Mouse (Mus musculus): ENCODE data around the gene Rrn3. TPM values are rescaled to one million over a fixed set of nuclear protein-coding genes. Genes with fewer than 3 reads are reported as not detected.
"Not testable (repeated sequence)": the region's sequence is repeated elsewhere in the genome, so short reads cannot be mapped to it uniquely, and the experiment has no call there.

The Rrn3 gene
- total RNA-seq (2021): 10 to 100 TPM; 47.3 to 49.0 TPM

DNA sequence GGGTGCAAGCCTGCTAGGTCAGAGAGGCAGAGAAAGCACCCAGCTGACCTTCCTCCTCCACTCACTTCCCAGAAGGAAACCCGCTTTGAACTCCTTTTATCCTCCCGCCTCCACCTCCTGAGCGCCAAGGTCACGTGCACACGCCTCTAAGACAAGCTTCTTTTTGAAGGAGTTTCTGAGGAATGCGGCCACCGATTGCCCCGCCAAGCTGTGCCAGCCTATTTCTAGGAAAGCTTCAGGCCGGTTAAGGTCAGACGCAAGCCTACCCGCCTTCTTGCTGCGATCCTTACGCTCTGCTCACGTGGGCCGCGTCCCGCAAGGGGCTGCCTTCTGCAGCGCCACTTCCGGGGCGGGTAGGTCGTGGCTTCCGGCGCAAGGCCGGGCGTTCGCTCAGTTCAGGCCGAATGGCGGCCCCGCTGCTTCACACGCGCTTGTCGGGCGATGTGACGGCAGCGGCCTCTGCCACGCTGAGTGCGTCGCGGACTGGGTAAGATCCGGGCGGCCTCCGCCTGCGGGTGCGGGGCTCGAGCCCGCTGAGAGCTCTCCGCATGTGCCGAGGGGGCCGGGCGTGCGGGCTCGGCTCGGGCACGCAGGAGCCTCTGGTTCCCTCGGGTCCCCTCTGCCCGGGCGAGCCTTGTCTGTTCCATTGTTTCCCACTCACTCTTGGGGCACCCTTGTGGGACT, at the start of gene Rrn3:
Gene Rrn3, plus strand, starts transcription at position 356 of the 684 bp plus-strand sequence.
- DNase-seq (ENCODE audit: low spot score in 2 of 2): peak; percentile 92 to 94
- intact Hi-C loops (cut with DNase I): loop anchor here (2.0 kb wide), 1 partner anchor 26 kb away; no protein-coding TSS in a partner anchor

- intact Hi-C loops (cut with DNase I): loop anchor here (5.0 kb wide), 1 partner anchor 200 kb away; no protein-coding TSS in a partner anchor
- DNase-seq (ENCODE audit: low spot score in 2 of 2): no peak
These were observed 47.7 kb upstream of the Rrn3 start for GRCm38 (mm10) chr16:13732786-13733185.

DNA sequence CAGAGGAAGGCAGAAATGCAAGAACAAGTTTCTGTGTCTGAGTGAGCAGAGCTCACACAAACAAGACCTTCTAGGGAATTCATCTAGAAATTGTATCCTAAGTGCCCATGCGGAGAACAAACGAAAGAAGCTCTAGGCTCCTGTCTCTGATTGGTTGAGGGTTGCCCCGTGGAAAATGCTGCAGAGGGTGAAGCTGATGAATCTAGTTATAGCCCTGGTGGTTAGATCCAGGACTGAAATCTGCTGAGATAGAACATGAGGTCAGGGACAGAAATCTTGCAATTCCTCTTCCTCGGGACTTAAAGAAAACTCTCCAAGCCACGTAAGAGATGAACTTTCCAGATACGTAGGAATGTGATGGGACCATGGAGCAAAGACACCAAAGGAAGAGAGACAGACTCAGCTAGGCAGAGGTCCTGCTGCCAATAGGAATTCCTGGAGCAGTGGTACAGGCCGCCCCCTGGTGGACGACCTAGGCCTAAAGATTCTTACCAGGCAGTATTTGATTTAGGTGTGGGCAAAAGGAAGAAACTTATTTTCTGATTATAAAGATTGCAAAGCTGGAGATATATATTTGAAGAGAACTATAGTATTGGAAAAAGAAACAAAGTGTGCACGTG, 46.9 kb upstream of the Rrn3 start:
- intact Hi-C loops (cut with DNase I): loop anchor here (5.0 kb wide), 1 partner anchor 201 kb away; no protein-coding TSS in a partner anchor
- peak; percentile 75 to 78 for DNase-seq (ENCODE audit: low spot score in 2 of 2)

- no peak for DNase-seq (ENCODE audit: low spot score in 2 of 2)
- intact Hi-C loops (cut with DNase I): no loop called here
These were observed 44.5 kb upstream of the Rrn3 start for GRCm38 (mm10) chr16:13735977-13736376.

GRCm38 (mm10) chr16:13739044-13739443, 41.5 kb upstream of the Rrn3 start:
- DNase-seq (ENCODE audit: low spot score in 2 of 2); intact Hi-C loops (cut with DNase I): not testable (repeated sequence)

GRCm38 (mm10) chr16:13740844-13741243, 39.7 kb upstream of the Rrn3 start:
- no peak for DNase-seq (ENCODE audit: low spot score in 2 of 2)
- intact Hi-C loops (cut with DNase I): no loop called here

DNA sequence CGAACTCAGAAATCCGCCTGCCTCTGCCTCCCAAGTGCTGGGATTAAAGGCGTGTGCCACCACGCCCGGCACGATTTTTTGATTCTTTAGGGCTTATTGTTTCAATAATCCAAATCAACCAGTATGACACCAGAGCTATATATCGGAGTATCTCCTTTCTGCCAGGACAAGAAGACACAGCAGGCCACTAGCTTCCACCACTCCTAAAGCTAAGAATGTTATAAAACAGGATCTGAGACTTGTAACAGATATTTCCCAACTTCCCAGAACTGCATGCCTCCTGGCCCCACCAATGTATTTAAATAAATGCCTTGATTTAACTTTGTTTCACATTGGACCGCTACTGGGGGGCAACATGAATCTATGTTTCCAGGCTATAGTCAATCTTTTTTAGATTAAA, 32.8 kb upstream of the Rrn3 start:
- DNase-seq (ENCODE audit: low spot score in 2 of 2): no peak
- intact Hi-C loops (cut with DNase I): no loop called here

- DNase-seq (ENCODE audit: low spot score in 2 of 2): no peak
- intact Hi-C loops (cut with DNase I): no loop called here
These were observed 32.4 kb upstream of the Rrn3 start for GRCm38 (mm10) chr16:13748124-13748523.

- DNase-seq (ENCODE audit: low spot score in 2 of 2); intact Hi-C loops (cut with DNase I): not testable (repeated sequence)
These were observed 31.7 kb upstream of the Rrn3 start for GRCm38 (mm10) chr16:13748813-13749212.

DNA sequence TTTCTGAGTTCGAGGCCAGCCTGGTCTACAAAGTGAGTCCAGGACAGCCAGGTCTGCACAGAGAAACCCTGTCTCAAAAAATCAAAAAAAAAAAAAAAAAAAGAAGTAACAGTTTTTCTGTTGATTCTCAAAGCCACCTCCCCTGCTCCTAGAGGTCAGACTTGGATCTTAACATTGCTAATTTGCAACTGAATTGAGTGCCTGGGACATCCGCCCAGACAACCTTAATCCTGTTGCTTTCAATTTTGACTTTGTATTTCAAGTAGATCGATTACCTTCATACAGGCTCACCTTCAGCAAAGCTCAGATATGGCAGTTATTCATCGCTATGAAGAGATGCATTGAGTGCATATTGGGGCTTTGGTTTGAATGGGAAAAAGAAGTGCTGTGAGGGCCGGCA, 31.2 kb upstream of the Rrn3 start:
- intact Hi-C loops (cut with DNase I): no loop called here
- no peak for DNase-seq (ENCODE audit: low spot score in 2 of 2)

- no peak for DNase-seq (ENCODE audit: low spot score in 2 of 2)
- intact Hi-C loops (cut with DNase I): no loop called here
These were observed 30.5 kb upstream of the Rrn3 start for GRCm38 (mm10) chr16:13749981-13750380.

GRCm38 (mm10) chr16:13750626-13751025, 29.9 kb upstream of the Rrn3 start:
- DNase-seq (ENCODE audit: low spot score in 2 of 2): no peak
- intact Hi-C loops (cut with DNase I): no loop called here

- DNase-seq (ENCODE audit: low spot score in 2 of 2): no peak
- intact Hi-C loops (cut with DNase I): loop anchor here (2.0 kb wide), 1 partner anchor 27 kb away; the partner anchor contains the start of gene Rrn3
These were observed 26.5 kb upstream of the Rrn3 start for GRCm38 (mm10) chr16:13753986-13754385.

DNA sequence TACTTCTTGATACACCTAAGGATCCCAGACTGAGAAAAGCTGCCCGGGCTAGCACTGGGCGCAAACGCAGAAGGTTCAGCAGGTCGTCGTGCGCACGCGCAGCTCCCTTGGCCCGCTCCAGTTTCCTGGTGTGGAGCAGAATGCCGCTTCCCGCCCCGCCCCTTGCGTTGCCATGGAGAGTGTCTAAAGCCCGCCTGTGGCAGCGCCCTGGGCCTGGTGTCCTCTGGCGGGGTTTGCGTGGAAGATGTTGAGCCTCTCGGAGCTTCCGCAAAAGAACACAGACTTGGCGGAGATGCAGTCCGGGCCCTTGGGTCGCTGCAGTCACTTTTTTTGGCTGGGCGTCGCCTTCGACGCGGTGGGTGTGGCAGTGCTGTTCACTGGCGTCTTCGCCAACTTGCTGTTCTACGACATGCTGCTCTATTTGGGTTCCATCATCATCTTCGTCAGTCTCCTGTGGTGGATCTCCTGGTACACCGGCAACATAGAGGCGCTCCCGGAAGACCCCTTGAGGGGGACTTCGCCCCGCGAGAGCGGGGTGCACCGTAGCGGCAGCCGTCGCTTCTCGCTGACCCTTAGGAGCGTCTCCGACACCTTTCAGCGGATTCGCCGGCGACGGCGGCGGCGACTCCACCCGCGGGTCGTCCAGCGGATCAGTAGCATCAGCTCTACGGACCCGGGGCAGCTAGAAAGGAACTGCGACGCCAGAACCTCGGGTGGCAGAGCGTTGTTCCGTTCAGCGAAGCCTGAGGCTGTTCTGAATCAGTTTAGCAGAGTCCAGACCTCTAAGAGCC, 25.9 kb upstream of the Rrn3 start:
- intact Hi-C loops (cut with DNase I): loop anchor here (2.0 kb wide), 1 partner anchor 26 kb away; the partner anchor contains the start of gene Rrn3
- DNase-seq (ENCODE audit: low spot score in 2 of 2): peak; percentile 91 to 93

GRCm38 (mm10) chr16:13757823-13758222, 22.7 kb upstream of the Rrn3 start:
- no peak for DNase-seq (ENCODE audit: low spot score in 2 of 2)
- intact Hi-C loops (cut with DNase I): no loop called here

- DNase-seq (ENCODE audit: low spot score in 2 of 2); intact Hi-C loops (cut with DNase I): not testable (repeated sequence)
These were observed 17.7 kb upstream of the Rrn3 start for GRCm38 (mm10) chr16:13762807-13763206.

- intact Hi-C loops (cut with DNase I): no loop called here
- no peak for DNase-seq (ENCODE audit: low spot score in 2 of 2)
These were observed 16.0 kb upstream of the Rrn3 start for GRCm38 (mm10) chr16:13764519-13764918.

GRCm38 (mm10) chr16:13766367-13766766, 14.1 kb upstream of the Rrn3 start:
- intact Hi-C loops (cut with DNase I): no loop called here
- no peak for DNase-seq (ENCODE audit: low spot score in 2 of 2)

- intact Hi-C loops (cut with DNase I); DNase-seq (ENCODE audit: low spot score in 2 of 2): not testable (repeated sequence)
These were observed 8.9 kb upstream of the Rrn3 start for GRCm38 (mm10) chr16:13771603-13772002.

- DNase-seq (ENCODE audit: low spot score in 2 of 2); intact Hi-C loops (cut with DNase I): not testable (repeated sequence)
These were observed 8.5 kb upstream of the Rrn3 start for GRCm38 (mm10) chr16:13772051-13772450.

Data from left cerebral cortex, postnatal 25 days (tissue).